Mouse (Mus musculus): ENCODE data around the gene Strada. TPM values are rescaled to one million over a fixed set of nuclear protein-coding genes. Genes with fewer than 3 reads are reported as not detected.
"Not testable (repeated sequence)": the region's sequence is repeated elsewhere in the genome, so short reads cannot be mapped to it uniquely, and the experiment has no call there.

Gene Strada
- polyA plus RNA-seq (2016; fragmentation: Nextera tagmentation; extraction: Ambion mirVana) = 33.9 and 38.7 TPM in 2 replicates

DNA sequence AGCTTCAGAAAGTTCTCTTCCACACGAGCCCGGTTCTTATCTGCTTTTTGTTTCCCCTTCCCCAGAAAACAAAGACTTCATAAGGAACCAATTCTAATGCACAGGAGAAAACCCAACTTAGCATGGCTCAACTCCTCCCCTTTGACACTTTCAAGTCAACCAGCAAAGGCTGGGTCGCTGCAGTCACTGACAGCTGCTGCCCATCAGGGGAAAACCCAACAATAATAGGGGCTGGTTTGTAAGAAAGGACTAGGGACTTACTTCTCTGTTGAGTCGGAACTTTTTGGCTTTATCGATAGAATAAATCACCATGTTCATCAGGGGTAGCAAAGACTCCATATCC lies at the start of gene Strada:
Gene Strada, minus strand, starts transcription at position 46 of the 343 bp plus-strand sequence.
- H3K9me3 ChIP-seq (replicated peaks) = no peaks in the 10 kb centered on the region
- no peak within 1 kb of the TSS for H3K4me2 ChIP-seq (replicated peaks)
- H3K27me3 ChIP-seq = no peaks in the 10 kb centered on the region
- no peak within 1 kb of the TSS for H3K9ac ChIP-seq
- no peak within 1 kb of the TSS for H3K27ac ChIP-seq
- peaks cover 64% of the 10 kb centered on the region for H3K36me3 ChIP-seq
- no peak for ATAC-seq (ENCODE audit: low FRiP score)
- H3K4me3 ChIP-seq = no peak within 1 kb of the TSS
- 78% methylated on average over 5 of the region's 5 CpGs for WGBS
- no peaks in the 10 kb centered on the region for H3K4me1 ChIP-seq

DNA sequence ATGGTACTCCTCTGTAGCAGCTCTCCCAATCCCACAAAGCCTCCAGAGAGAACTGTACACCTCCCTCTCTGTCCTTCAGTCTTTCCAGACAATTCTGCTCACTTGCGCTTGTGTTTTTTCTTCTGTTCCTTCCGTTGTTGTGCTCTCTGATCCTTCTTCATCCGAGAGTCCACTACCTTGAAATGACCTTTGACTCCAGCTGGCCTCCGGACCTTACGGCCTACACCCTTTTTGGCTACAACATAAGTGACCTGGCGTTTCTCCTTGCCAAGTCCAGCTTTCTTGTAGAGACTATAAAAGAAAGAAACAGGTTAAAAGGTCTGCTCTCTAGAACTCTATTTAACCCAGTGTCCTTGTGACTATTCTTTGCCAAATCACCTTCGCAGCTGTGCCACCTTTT lies 47.4 kb upstream of the Strada start:
- peaks cover 98% of the 10 kb centered on the region for H3K36me3 ChIP-seq
- H3K9me3 ChIP-seq (replicated peaks) = no peaks in the 10 kb centered on the region
- 89% methylated on average over 7 of the region's 7 CpGs for WGBS

DNA sequence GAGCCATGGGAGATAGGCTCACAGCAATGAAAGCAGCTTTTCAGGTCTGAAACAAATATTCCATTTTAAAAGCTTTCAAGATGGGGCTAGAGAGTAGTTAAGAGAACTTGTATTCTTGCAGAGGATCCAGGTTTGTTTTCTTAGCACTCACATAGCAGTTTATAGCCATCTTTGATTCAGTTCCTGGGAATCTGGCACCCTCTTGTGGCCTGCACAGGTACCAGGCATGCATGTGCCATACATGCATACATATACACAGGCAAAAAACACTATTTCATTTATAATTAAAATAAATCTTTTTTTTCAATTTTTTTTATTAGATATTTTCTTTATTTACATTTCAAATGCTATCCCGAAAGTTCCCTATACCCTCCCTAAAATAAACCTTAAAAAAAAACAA lies 44.9 kb upstream of the Strada start:
- no peaks in the 10 kb centered on the region for H3K4me1 ChIP-seq
- H3K4me2 ChIP-seq (replicated peaks) = no peak overlapping the region
- 98% methylated on average over 1 of the region's 1 CpGs for WGBS
- no peak for ATAC-seq (ENCODE audit: low FRiP score)
- no peak overlapping the region for H3K4me3 ChIP-seq
- no peak overlapping the region for H3K27ac ChIP-seq
- no peaks in the 10 kb centered on the region for H3K9me3 ChIP-seq (replicated peaks)
- no peak overlapping the region for H3K9ac ChIP-seq
- H3K27me3 ChIP-seq = no peaks in the 10 kb centered on the region
- peaks cover 98% of the 10 kb centered on the region for H3K36me3 ChIP-seq

More for the DNA sequence above, 47.4 kb upstream of the Strada start:
- Histone ChIP-seq H3K4me3 (no peak overlapping the region), H3K27ac (no peak overlapping the region), H3K4me2 (replicated peaks) (no peak overlapping the region), H3K27me3 (no peaks in the 10 kb centered on the region), H3K4me1 (no peaks in the 10 kb centered on the region; the same call in 1 of the 2 replicates), H3K9ac (no peak overlapping the region)
- no peak for ATAC-seq (ENCODE audit: low FRiP score)

DNA sequence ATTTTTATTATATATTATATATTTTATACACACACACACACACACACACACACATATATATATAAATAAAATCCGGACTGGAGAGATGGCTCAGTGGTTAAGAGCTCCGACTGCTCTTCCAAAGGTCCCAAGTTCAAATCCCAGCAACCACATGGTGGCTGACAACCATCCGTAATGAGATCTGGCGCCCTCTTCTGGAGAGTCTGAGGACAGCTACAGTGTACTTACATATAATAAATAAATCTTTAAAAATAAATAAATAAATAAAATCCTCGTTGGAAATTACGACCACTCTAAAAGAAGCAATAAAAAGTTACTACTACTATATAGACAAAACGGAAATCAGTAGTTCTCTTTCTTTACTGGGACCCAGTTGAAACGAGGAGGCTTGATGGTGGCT lies 32.0 kb upstream of the Strada start:
- H3K36me3 ChIP-seq = peaks cover 60% of the 10 kb centered on the region
- H3K4me2 ChIP-seq (replicated peaks); H3K27ac ChIP-seq; H3K9ac ChIP-seq; H3K4me3 ChIP-seq; H3K27me3 ChIP-seq; H3K9me3 ChIP-seq (replicated peaks); H3K4me1 ChIP-seq; ATAC-seq (ENCODE audit: low FRiP score): not testable (repeated sequence)
- WGBS = 83% methylated on average over 8 of the region's 8 CpGs

DNA sequence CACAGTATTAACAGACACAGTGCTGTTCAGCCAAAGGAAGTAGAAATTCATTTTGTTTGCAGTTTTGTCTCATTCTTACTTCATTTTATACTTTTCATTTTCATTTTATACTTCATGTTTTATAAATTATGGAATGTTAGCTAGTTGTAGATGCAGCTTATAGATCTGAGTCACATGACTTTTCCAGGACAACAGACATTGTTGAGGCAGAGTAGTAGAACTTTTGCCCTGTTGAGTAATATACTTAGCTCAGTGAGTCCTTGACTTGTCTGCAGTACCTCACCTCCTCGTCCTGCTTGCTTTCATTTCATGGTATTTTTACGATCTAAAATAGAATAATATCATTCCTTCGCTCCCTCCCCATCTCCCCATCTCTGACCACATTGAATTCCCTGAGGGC lies 18.6 kb upstream of the Strada start:
- Histone ChIP-seq H3K9ac (no peak overlapping the region), H3K4me3 (no peak overlapping the region), H3K27me3 (no peaks in the 10 kb centered on the region), H3K36me3 (peaks cover 16% of the 10 kb centered on the region), H3K27ac (no peak overlapping the region), H3K4me2 (replicated peaks) (no peak overlapping the region), H3K4me1 (peaks cover 21% of the 10 kb centered on the region), H3K9me3 (replicated peaks) (no peaks in the 10 kb centered on the region)
- 95% methylated on average over 3 of the region's 3 CpGs for WGBS
- ATAC-seq (ENCODE audit: low FRiP score) = no peak

DNA sequence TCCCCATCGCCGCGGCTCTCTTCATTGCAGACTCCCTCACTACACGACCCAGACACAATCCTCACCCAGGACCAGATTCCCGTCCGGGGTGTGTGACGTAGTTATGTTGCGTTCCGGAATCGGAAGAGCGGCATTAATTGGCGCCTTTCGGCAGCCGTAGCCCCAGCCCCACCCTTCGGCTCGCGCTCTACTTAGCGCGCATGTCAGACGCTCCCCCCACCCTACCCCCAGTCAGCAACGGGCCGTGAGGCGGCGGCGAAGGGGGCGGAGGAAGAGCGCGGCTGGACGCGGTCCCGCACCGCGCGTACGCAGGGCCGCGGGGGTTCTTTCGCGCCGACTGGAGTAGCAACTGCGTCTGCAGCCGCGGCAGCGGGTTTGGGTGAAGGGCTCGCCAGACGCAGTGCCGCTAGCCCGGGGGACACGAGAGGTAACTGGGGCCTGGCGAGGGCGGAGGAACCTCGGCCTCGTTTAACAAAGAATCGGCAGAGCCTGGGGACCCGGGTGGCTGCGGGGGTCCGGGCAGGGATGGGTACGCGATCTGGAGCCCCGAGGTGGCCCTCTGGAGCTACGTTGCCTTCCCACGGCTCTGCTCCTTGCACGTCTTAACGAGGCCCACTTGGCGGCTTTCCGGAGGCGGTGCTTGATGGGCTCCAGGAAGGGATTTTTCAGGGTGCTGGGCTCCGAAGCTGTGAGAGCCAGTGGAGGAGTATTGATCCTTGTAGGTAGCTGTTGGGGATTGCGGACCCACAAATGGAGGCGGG lies 14.9 kb upstream of the Strada start, which contains the start of gene Ddx42:
Gene Ddx42, plus strand, starts transcription at position 197 of the 761 bp plus-strand sequence.
- under 1% methylated on average over 70 of the region's 70 CpGs for WGBS
- Histone ChIP-seq H3K27ac (peak within 1 kb of the TSS; percentile 95), H3K4me1 (peaks cover 33% of the 10 kb centered on the region), H3K27me3 (no peaks in the 10 kb centered on the region), H3K9ac (peak within 1 kb of the TSS; percentile 87), H3K36me3 (peaks cover 15% of the 10 kb centered on the region), H3K4me3 (peak within 1 kb of the TSS; percentile 93), H3K4me2 (replicated peaks) (peak within 1 kb of the TSS; percentile 57), H3K9me3 (replicated peaks) (no peaks in the 10 kb centered on the region)
- peak; percentile 95 for ATAC-seq (ENCODE audit: low FRiP score)

DNA sequence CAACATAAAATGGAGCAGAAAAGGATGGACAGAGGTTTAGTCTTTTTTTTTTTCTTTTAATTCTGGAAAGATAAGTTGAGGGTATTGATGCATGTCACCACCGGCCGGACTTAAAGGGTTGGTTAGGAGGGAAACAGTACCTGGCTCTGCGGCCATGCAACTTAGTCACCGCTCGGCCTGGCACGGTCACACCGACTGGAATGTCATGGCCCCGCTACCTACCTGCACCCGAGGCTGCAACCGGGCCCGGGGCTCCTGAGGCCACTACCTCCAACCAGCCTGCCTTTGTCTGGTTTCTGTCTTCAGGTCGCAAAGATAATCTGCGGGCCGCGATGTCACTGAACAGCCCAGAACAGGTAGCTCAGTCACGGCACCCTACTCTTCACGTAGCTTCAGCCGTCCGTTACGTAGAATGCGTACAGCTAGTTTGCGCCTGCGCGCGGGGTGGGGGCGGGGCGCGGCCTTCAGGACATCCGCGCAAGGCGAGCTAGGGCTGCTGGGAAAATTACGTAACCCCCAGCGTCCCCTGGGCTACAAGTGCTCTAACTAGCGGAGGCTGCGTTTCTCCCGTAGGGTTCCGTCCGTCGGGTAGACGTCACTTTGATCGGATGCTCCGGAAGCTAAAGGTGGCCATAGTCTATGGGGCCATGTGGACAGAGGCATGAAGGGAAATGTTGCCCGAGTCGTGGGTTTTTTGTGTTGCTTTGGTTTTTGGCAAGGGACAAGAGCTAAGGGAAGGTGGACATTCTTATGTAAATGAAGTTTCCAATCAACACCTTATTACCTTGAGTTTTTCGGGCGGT lies 14.2 kb upstream of the Strada start, which contains the start of gene Ccdc47:
Gene Ccdc47, minus strand, starts transcription at position 418 of the 803 bp plus-strand sequence.
- H3K4me3 ChIP-seq = peak within 1 kb of the TSS; percentile 93
- peak within 1 kb of the TSS; percentile 57 for H3K4me2 ChIP-seq (replicated peaks)
- WGBS = under 1% methylated on average over 46 of the region's 46 CpGs
- H3K27me3 ChIP-seq = no peaks in the 10 kb centered on the region
- H3K9ac ChIP-seq = peak within 1 kb of the TSS; percentile 87
- H3K4me1 ChIP-seq = peaks cover 33% of the 10 kb centered on the region
- no peaks in the 10 kb centered on the region for H3K9me3 ChIP-seq (replicated peaks)
- ATAC-seq (ENCODE audit: low FRiP score) = peak; percentile 99
- peaks cover 23% of the 10 kb centered on the region for H3K36me3 ChIP-seq
- H3K27ac ChIP-seq = peak within 1 kb of the TSS; percentile 95

DNA sequence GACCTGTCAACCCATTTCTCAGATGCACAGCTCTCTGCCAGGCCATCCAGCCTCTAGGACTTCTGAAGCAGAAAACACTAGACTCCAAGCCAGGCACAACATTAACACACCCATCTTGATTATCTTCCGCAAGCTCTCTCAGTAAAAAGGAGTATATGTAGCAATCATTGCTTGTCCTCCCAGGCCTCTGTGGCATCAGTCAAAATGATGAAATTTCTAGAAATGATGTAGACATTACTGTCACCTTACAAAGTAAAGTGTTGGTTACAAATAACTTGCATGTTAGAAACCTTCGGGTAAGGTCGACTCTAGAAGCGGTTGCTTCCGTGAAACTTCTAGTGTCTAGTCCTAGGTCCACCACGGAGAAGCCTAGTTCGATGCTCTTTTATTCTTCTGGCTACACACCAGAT lies 13.5 kb upstream of the Strada start:
- Histone ChIP-seq H3K4me2 (replicated peaks) (peak overlapping the region; percentile 57), H3K27me3 (no peaks in the 10 kb centered on the region), H3K36me3 (peaks cover 27% of the 10 kb centered on the region), H3K4me3 (peak overlapping the region; percentile 93), H3K27ac (no peak overlapping the region), H3K4me1 (peaks cover 30% of the 10 kb centered on the region), H3K9me3 (replicated peaks) (no peaks in the 10 kb centered on the region), H3K9ac (peak overlapping the region; percentile 82)
- WGBS = 35% methylated on average over 7 of the region's 7 CpGs
- no peak for ATAC-seq (ENCODE audit: low FRiP score)

DNA sequence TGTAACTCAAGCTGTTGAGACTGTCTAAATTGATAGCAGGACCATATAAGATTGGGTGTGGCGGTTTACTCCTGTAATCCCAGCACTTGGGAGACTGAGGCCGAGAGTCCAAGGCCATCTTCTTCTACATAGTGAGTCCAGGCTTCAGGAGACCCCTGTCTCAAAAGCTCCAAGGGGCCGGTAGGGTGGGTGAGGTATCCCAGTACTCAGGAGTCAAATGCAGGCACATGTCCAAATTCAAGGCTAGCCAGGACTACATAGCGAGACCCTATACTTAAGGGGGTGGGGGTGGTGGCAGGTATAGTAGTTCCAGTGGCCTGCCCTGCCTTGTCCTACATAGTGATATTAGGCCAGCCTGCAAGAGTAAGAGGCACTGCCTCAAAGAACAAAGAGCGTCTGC lies 12.9 kb upstream of the Strada start:
- ATAC-seq (ENCODE audit: low FRiP score) = no peak
- H3K36me3 ChIP-seq = peaks cover 32% of the 10 kb centered on the region
- H3K27ac ChIP-seq = no peak overlapping the region
- no peaks in the 10 kb centered on the region for H3K9me3 ChIP-seq (replicated peaks)
- peaks cover 28% of the 10 kb centered on the region for H3K4me1 ChIP-seq
- peak overlapping the region; percentile 82; the same call in 1 of the 2 replicates for H3K9ac ChIP-seq
- H3K4me3 ChIP-seq = peak overlapping the region; percentile 93; the same call in 1 of the 2 replicates
- 93% methylated on average over 5 of the region's 5 CpGs for WGBS
- peak overlapping the region; percentile 57 for H3K4me2 ChIP-seq (replicated peaks)
- H3K27me3 ChIP-seq = no peaks in the 10 kb centered on the region

DNA sequence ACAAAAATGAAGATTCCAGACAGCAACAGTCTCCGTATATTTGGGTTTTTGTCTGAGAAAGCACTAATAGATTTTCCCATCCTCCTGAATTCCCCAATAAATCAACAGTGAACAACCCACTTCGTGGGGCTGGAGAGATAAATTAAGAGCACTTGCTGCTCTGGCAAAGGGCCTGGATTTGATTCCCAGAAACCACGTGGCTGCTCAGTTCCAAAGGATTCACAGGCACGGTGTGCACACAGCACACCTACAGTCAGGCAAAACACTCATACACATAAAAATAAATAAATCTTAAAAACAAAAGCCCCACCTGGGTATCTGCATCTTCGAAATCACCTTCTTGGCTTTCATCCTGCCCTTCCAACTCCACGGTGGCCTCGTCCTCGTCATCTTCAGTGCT lies 10.8 kb upstream of the Strada start:
- Histone ChIP-seq H3K9ac (no peak overlapping the region), H3K27ac (no peak overlapping the region), H3K27me3 (no peaks in the 10 kb centered on the region), H3K4me1 (peaks cover 16% of the 10 kb centered on the region), H3K9me3 (replicated peaks) (no peaks in the 10 kb centered on the region), H3K4me3 (no peak overlapping the region), H3K4me2 (replicated peaks) (no peak overlapping the region), H3K36me3 (peaks cover 50% of the 10 kb centered on the region)
- WGBS = 92% methylated on average over 8 of the region's 8 CpGs
- ATAC-seq (ENCODE audit: low FRiP score) = no peak

DNA sequence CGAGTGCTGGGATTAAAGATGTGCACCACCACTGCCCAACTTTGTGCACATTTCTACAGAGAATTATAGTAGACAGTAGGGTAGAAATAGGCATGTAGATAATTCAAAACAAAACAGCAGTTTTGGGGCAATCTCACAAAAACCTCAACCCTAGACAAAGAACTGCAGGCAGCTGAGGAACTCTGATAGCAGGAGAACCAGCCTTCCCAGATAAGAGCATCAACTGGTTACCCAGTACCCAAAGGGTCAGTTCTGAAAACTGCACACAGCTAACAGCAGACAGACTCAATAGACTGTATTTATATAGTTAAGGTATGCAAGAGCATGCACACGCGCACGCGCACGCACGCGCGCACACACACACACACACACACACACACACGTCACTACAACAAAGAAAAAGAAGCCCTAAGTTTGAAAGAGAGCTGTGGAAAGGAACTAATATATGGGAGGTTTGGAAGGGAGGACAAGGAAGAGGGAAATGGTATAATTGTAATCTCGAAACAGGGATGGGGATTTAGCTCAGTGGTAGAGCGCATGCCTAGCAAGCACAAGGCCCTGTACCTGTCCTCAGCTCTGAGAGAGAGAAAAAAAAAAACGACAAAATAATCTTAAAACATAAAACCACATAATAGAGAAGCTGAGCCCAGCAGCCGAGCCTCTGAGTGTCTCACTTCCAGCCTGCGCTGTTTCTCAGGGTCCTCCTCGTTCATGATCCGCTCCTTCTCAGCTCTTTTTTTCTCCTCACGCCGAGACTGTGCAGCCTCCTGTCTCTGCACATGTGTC lies 438 bp downstream of the Strada start:
- Histone ChIP-seq H3K27me3 (no peaks in the 10 kb centered on the region), H3K4me1 (no peaks in the 10 kb centered on the region), H3K9ac (no peak overlapping the region), H3K4me2 (replicated peaks) (no peak overlapping the region), H3K36me3 (peaks cover 63% of the 10 kb centered on the region), H3K9me3 (replicated peaks) (no peaks in the 10 kb centered on the region), H3K27ac (no peak overlapping the region), H3K4me3 (no peak overlapping the region)
- 93% methylated on average over 19 of the region's 19 CpGs for WGBS
- no peak for ATAC-seq (ENCODE audit: low FRiP score)

DNA sequence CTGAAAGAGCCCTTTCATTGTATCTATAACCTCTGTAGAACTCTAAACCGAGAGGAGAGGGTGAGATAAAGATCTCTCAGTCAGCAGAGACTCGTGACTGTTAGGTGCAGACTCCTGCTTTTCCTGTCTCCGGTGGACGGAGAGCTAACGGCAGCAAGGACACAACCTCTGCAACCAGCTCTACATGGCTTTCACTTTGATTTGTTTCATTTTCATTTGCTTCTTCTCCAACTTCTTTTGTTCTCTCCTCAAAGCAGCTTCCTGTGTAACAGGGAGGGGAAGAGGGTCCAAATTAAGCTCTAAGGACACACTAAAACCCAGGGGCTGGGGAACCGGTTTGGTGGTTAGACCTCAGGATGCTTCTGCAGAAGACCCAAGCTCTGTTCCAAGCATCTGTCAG lies 1.2 kb downstream of the Strada start:
- H3K4me1 ChIP-seq = no peaks in the 10 kb centered on the region
- no peaks in the 10 kb centered on the region for H3K27me3 ChIP-seq
- ATAC-seq (ENCODE audit: low FRiP score) = no peak
- H3K4me3 ChIP-seq = no peak overlapping the region
- no peak overlapping the region for H3K9ac ChIP-seq
- WGBS = 86% methylated on average over 6 of the region's 6 CpGs
- peaks cover 66% of the 10 kb centered on the region for H3K36me3 ChIP-seq
- no peak overlapping the region for H3K27ac ChIP-seq
- H3K9me3 ChIP-seq (replicated peaks) = no peaks in the 10 kb centered on the region
- H3K4me2 ChIP-seq (replicated peaks) = no peak overlapping the region

Measured in hindbrain, embryonic 12.5 days (tissue).